Mouse (Mus musculus): Measurements from ENCODE around the gene Col27a1. TPM values are rescaled to one million over a fixed set of nuclear protein-coding genes. Genes with fewer than 3 reads are reported as not detected.
A peak's percentile ranks its signal among the peaks of the same experiment; 100 is the strongest.

Col27a1 gene
- polyA plus RNA-seq, 1 experiment from 2014 or later, result 18.6 TPM

DNA sequence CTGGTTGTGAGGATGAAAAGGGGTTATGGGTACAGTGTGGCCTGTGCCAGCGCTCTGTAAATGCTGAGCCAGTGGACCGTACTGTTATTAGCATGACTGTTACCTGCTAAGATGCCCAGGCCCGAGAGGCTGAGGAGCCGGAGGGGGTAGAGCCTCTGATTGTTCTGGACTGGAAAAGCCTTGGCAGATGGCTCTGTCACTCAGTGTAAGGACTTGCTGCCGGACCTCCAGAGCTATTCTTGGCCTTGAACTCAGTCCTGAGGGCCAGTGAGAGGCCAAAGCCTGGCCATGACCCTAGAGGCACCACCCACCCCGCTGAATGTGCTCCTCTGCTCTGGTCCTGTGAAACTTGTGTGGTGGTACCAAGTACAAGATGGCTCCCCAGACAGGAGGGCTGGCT lies 52.5 kb downstream of the Col27a1 start:
- no peak overlapping the region for H3K4me3 ChIP-seq (replicated peaks)
- no peak overlapping the region for H3K9ac ChIP-seq
- no peaks in the 10 kb centered on the region for H3K4me1 ChIP-seq
- H3K9me3 ChIP-seq, result no peaks in the 10 kb centered on the region
- H3K36me3 ChIP-seq, result 0 out of 2 replicates have a peak, but pooled peaks cover 13% of the 10 kb centered on the region
- no peak overlapping the region for H3K27ac ChIP-seq
- no peak overlapping the region for H3K4me2 ChIP-seq
- no peak for ATAC-seq (ENCODE audit: insufficient read depth, low FRiP score, low read depth)
- 90% methylated on average over 6 of the region's 6 CpGs for WGBS
- H3K27me3 ChIP-seq (replicated peaks), result no peaks in the 10 kb centered on the region

- H3K4me1 ChIP-seq, result no peaks in the 10 kb centered on the region
- H3K9ac ChIP-seq, result no peak overlapping the region
- 91% methylated on average over 4 of the region's 4 CpGs for WGBS
- ATAC-seq (ENCODE audit: insufficient read depth, low FRiP score, low read depth), result no peak
- H3K4me3 ChIP-seq (replicated peaks), result no peak overlapping the region
- H3K36me3 ChIP-seq, result 0 out of 2 replicates have a peak, but pooled peaks cover 16% of the 10 kb centered on the region
- H3K27ac ChIP-seq, result no peak overlapping the region
- no peak overlapping the region for H3K4me2 ChIP-seq
- no peaks in the 10 kb centered on the region for H3K9me3 ChIP-seq
- H3K27me3 ChIP-seq (replicated peaks), result no peaks in the 10 kb centered on the region
These were observed 53.3 kb downstream of the Col27a1 start for GRCm38 (mm10) chr4:63267121-63267520.

DNA sequence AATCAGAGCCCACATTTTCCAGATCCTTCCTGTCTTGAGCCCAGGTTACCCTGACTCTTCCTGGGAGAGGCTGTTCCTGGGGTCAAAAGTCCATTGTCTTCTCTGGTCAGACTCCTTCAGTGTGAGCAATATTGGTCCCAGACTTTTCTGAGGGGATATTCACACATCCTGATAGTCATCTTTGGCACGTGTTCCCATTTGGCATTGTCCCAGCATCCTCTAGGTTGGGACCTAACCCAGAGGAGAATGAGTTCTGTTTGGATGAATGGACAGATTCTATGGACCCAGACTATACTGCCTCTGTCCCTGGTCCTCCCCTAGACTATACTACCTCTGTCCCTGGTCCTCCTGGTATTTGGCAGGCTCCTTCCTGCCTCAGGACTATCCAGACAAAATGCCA lies 53.8 kb downstream of the Col27a1 start:
- no peaks in the 10 kb centered on the region for H3K27me3 ChIP-seq (replicated peaks)
- H3K9ac ChIP-seq, result no peak overlapping the region
- no peak overlapping the region for H3K4me3 ChIP-seq (replicated peaks)
- H3K4me2 ChIP-seq, result no peak overlapping the region
- no peaks in the 10 kb centered on the region for H3K4me1 ChIP-seq
- no peaks in the 10 kb centered on the region for H3K9me3 ChIP-seq
- H3K27ac ChIP-seq, result no peak overlapping the region
- 0 out of 2 replicates have a peak, but pooled peaks cover 16% of the 10 kb centered on the region for H3K36me3 ChIP-seq
- ATAC-seq (ENCODE audit: insufficient read depth, low FRiP score, low read depth), result no peak
- WGBS, result 77% methylated on average over 1 of the region's 1 CpGs

GRCm38 (mm10) chr4:63268777-63269176 lies 55.0 kb downstream of the Col27a1 start:
- H3K36me3 ChIP-seq, result peaks cover 23% of the 10 kb centered on the region; the same call in 1 of the 2 replicates
- WGBS, result 75% methylated on average over 4 of the region's 4 CpGs
- no peak overlapping the region for H3K4me3 ChIP-seq (replicated peaks)
- H3K4me2 ChIP-seq, result no peak overlapping the region
- H3K4me1 ChIP-seq, result no peaks in the 10 kb centered on the region
- 0 out of 2 replicates have a peak overlapping the region, but pooled peaks have one; percentile 31 for H3K27ac ChIP-seq
- no peak for ATAC-seq (ENCODE audit: insufficient read depth, low FRiP score, low read depth)
- no peaks in the 10 kb centered on the region for H3K27me3 ChIP-seq (replicated peaks)
- H3K9ac ChIP-seq, result no peak overlapping the region
- no peaks in the 10 kb centered on the region for H3K9me3 ChIP-seq

- no peak overlapping the region for H3K9ac ChIP-seq
- H3K9me3 ChIP-seq, result no peaks in the 10 kb centered on the region
- ATAC-seq (ENCODE audit: insufficient read depth, low FRiP score, low read depth), result no peak
- peaks cover 15% of the 10 kb centered on the region; the same call in 1 of the 2 replicates for H3K36me3 ChIP-seq
- H3K27ac ChIP-seq, result no peak overlapping the region
- WGBS, result 44% methylated on average over 1 of the region's 1 CpGs
- no peak overlapping the region for H3K4me3 ChIP-seq (replicated peaks)
- H3K4me1 ChIP-seq, result no peaks in the 10 kb centered on the region
- no peak overlapping the region for H3K4me2 ChIP-seq
- H3K27me3 ChIP-seq (replicated peaks), result no peaks in the 10 kb centered on the region
These were observed 60.7 kb downstream of the Col27a1 start for GRCm38 (mm10) chr4:63274516-63274915.

DNA sequence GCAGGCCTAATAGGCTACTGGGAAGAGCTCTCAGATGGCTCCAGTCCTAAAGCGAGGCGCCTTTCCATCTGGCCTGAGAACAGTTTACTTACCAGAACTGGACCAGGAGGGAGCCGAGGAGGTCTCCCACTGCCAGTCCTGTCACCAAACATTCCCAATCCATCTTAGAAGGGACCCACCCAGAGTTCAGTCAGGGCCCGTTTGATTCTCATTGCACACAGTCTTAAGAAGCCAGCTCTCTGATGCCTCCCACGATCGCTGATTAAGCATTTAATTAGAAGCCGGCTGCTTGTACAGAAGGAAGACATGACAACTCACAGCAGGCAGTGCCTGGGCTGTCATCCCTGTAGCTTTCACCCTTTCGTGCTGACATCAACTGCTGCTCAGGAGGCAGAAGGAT lies 61.4 kb downstream of the Col27a1 start:
- 54% methylated on average over 8 of the region's 8 CpGs for WGBS
- Histone ChIP-seq H3K9me3 (no peaks in the 10 kb centered on the region), H3K27me3 (replicated peaks) (no peaks in the 10 kb centered on the region), H3K4me2 (no peak overlapping the region), H3K36me3 (peaks cover 15% of the 10 kb centered on the region; the same call in 1 of the 2 replicates), H3K4me1 (no peaks in the 10 kb centered on the region), H3K27ac (no peak overlapping the region), H3K9ac (no peak overlapping the region), H3K4me3 (replicated peaks) (no peak overlapping the region)
- ATAC-seq (ENCODE audit: insufficient read depth, low FRiP score, low read depth), result no peak

- Histone ChIP-seq H3K27me3 (replicated peaks) (no peaks in the 10 kb centered on the region), H3K4me1 (no peaks in the 10 kb centered on the region), H3K4me3 (replicated peaks) (no peak overlapping the region), H3K9me3 (no peaks in the 10 kb centered on the region), H3K4me2 (no peak overlapping the region), H3K9ac (no peak overlapping the region), H3K36me3 (peaks cover 20% of the 10 kb centered on the region; the same call in 1 of the 2 replicates), H3K27ac (no peak overlapping the region)
- no peak for ATAC-seq (ENCODE audit: insufficient read depth, low FRiP score, low read depth)
- 68% methylated on average over 1 of the region's 1 CpGs for WGBS
These were observed 62.8 kb downstream of the Col27a1 start for GRCm38 (mm10) chr4:63276571-63276970.

- no peak overlapping the region for H3K4me3 ChIP-seq (replicated peaks)
- no peaks in the 10 kb centered on the region for H3K4me1 ChIP-seq
- WGBS, result 70% methylated on average over 7 of the region's 7 CpGs
- no peak overlapping the region for H3K4me2 ChIP-seq
- H3K27ac ChIP-seq, result no peak overlapping the region
- ATAC-seq (ENCODE audit: insufficient read depth, low FRiP score, low read depth), result 0 out of 2 replicates have a peak, but pooled peaks have one; percentile 23
- no peaks in the 10 kb centered on the region for H3K9me3 ChIP-seq
- H3K36me3 ChIP-seq, result peaks cover 18% of the 10 kb centered on the region
- no peaks in the 10 kb centered on the region for H3K27me3 ChIP-seq (replicated peaks)
- H3K9ac ChIP-seq, result no peak overlapping the region
These were observed 65.0 kb downstream of the Col27a1 start for GRCm38 (mm10) chr4:63278821-63279220.

- Histone ChIP-seq H3K36me3 (peaks cover 28% of the 10 kb centered on the region), H3K9ac (no peak overlapping the region), H3K4me1 (no peaks in the 10 kb centered on the region), H3K9me3 (no peaks in the 10 kb centered on the region), H3K27ac (no peak overlapping the region), H3K27me3 (replicated peaks) (no peaks in the 10 kb centered on the region), H3K4me2 (no peak overlapping the region), H3K4me3 (replicated peaks) (no peak overlapping the region)
- no peak for ATAC-seq (ENCODE audit: insufficient read depth, low FRiP score, low read depth)
- 87% methylated on average over 6 of the region's 6 CpGs for WGBS
These were observed 67.9 kb downstream of the Col27a1 start for GRCm38 (mm10) chr4:63281694-63282093.

- H3K4me1 ChIP-seq, result no peaks in the 10 kb centered on the region
- H3K9me3 ChIP-seq, result no peaks in the 10 kb centered on the region
- WGBS, result 77% methylated on average over 5 of the region's 5 CpGs
- no peak for ATAC-seq (ENCODE audit: insufficient read depth, low FRiP score, low read depth)
- H3K27me3 ChIP-seq (replicated peaks), result no peaks in the 10 kb centered on the region
- peaks cover 29% of the 10 kb centered on the region for H3K36me3 ChIP-seq
- H3K4me2 ChIP-seq, result no peak overlapping the region
- no peak overlapping the region for H3K27ac ChIP-seq
- H3K9ac ChIP-seq, result no peak overlapping the region
- H3K4me3 ChIP-seq (replicated peaks), result no peak overlapping the region
These were observed 69.5 kb downstream of the Col27a1 start for GRCm38 (mm10) chr4:63283319-63283718.

- H3K4me1 ChIP-seq, result peaks cover 7% of the 10 kb centered on the region; the same call in 1 of the 2 replicates
- H3K4me3 ChIP-seq (replicated peaks), result no peak overlapping the region
- no peak overlapping the region for H3K4me2 ChIP-seq
- no peak overlapping the region for H3K27ac ChIP-seq
- peaks cover 24% of the 10 kb centered on the region for H3K36me3 ChIP-seq
- 84% methylated on average over 4 of the region's 4 CpGs for WGBS
- no peak for ATAC-seq (ENCODE audit: insufficient read depth, low FRiP score, low read depth)
- no peak overlapping the region for H3K9ac ChIP-seq
- no peaks in the 10 kb centered on the region for H3K27me3 ChIP-seq (replicated peaks)
- H3K9me3 ChIP-seq, result no peaks in the 10 kb centered on the region
These were observed 72.2 kb downstream of the Col27a1 start for GRCm38 (mm10) chr4:63286034-63286433.

- Histone ChIP-seq H3K27ac (no peak overlapping the region), H3K36me3 (peaks cover 32% of the 10 kb centered on the region), H3K27me3 (replicated peaks) (no peaks in the 10 kb centered on the region), H3K4me1 (peaks cover 7% of the 10 kb centered on the region; the same call in 1 of the 2 replicates), H3K4me2 (no peak overlapping the region), H3K4me3 (replicated peaks) (no peak overlapping the region), H3K9me3 (no peaks in the 10 kb centered on the region), H3K9ac (no peak overlapping the region)
- ATAC-seq (ENCODE audit: insufficient read depth, low FRiP score, low read depth), result no peak
- 89% methylated on average over 5 of the region's 5 CpGs for WGBS
These were observed 74.7 kb downstream of the Col27a1 start for GRCm38 (mm10) chr4:63288497-63288896.

GRCm38 (mm10) chr4:63290081-63290480 lies 76.3 kb downstream of the Col27a1 start:
- Histone ChIP-seq H3K4me1 (peaks cover 7% of the 10 kb centered on the region; the same call in 1 of the 2 replicates), H3K27me3 (replicated peaks) (no peaks in the 10 kb centered on the region), H3K4me3 (replicated peaks) (no peak overlapping the region), H3K9ac (no peak overlapping the region), H3K27ac (peak overlapping the region; percentile 73), H3K9me3 (no peaks in the 10 kb centered on the region), H3K4me2 (no peak overlapping the region), H3K36me3 (peaks cover 30% of the 10 kb centered on the region)
- WGBS, result 65% methylated on average over 2 of the region's 2 CpGs
- no peak for ATAC-seq (ENCODE audit: insufficient read depth, low FRiP score, low read depth)
